Mouse (Mus musculus): ENCODE results near the gene Ptpn23.
"Not testable (repeated sequence)": the region's sequence is repeated elsewhere in the genome, so short reads cannot be mapped to it uniquely, and the experiment has no call there.

The Ptpn23 gene

DNA sequence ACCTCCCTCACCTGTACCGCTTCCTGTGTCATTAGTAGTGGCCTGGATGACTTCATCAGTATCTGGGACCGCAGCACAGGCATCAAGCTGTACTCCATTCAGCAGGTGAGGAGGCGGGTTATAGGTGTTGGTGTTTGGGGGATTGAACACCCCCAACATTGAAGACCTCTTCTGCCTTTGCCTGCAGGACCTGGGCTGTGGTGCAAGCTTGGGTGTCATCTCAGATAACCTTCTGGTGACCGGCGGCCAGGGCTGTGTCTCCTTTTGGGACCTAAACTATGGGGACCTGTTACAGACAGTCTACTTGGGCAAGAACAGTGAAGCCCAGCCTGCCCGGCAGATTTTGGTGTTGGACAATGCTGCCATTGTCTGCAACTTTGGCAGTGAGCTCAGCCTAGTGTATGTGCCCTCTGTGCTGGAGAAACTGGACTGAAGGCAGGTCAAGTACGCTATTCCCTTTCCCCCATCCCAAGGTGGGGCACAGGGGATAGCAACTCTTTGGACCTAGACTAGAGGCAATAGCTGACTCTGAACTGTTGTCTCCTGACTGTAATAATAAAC is 23.6 kb downstream of the Ptpn23 start:
- no peak for DNase-seq (ENCODE audit: low read depth)

GRCm38 (mm10) chr9:110381292-110381691 is 26.7 kb downstream of the Ptpn23 start:
- no peak for DNase-seq (ENCODE audit: low read depth)

GRCm38 (mm10) chr9:110380662-110381061 is 27.4 kb downstream of the Ptpn23 start:
- DNase-seq (ENCODE audit: low read depth): no peak

DNA sequence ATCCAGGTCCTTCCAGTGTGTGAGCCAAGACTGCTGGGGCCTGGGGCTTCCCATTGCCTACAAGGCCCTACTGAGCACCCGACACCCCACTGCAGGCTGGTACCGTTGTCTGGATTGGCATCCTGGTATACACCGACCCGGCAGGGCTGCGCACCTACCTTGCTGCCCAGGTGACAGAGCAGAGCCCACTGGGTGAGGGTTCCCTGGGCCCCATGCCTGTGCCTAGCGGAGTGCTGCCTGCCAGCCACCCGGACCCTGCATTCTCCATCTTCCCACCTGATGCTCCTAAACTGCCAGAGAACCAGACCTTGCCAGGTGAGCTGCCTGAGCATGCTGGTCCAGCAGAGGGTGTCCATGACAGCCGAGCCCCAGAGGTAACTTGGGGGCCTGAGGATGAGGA is 28.7 kb downstream of the Ptpn23 start:
- DNase-seq (ENCODE audit: low read depth): no peak

DNA sequence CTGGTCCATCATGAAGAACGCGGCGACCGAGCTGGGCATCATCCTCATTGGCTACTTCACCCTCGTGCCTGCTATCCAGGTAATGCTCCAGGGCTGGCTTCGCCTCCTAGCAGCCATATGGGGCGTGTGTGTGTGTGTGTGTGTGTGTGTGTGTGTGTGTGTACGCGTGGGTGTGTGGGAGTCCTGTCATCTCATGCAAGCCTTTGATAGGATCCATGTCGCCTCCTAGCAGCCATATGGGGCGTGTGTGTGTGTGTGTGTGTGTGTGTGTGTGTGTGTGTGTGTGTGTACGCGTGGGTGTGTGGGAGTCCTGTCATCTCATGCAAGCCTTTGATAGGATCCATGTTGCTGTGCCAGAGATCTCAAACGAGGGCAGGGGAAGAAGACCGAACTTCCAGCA is 30.4 kb downstream of the Ptpn23 start:
- not testable (repeated sequence) for DNase-seq (ENCODE audit: low read depth)

GRCm38 (mm10) chr9:110375668-110376067 is 32.3 kb downstream of the Ptpn23 start:
- DNase-seq (ENCODE audit: low read depth): no peak

GRCm38 (mm10) chr9:110373871-110374270 is 34.1 kb downstream of the Ptpn23 start:
- no peak for DNase-seq (ENCODE audit: low read depth)

DNA sequence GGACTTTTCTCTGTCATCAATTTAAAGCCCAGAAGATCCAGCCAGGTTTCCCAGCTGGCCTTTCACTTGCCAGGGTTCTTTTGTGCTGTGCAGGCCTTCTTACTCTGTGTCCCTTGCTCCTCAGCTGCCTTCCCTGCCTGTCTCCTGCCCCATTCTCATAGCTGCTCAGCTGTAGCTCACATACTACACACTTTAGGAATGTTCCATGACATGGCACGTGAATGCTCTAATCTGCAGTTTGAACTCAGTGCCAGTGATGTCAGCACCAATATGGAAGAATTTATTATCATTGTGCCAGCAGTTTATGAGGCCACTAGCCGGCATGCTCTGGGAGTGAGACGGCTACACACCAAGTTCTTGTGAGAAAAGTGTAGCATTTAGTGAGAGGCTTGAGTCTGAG is 38.2 kb downstream of the Ptpn23 start:
- no peak for DNase-seq (ENCODE audit: low read depth)

GRCm38 (mm10) chr9:110366746-110367145 is 41.3 kb downstream of the Ptpn23 start:
- no peak for DNase-seq (ENCODE audit: low read depth)

GRCm38 (mm10) chr9:110362337-110362736 is 45.7 kb downstream of the Ptpn23 start:
- no peak for DNase-seq (ENCODE audit: low read depth)

DNA sequence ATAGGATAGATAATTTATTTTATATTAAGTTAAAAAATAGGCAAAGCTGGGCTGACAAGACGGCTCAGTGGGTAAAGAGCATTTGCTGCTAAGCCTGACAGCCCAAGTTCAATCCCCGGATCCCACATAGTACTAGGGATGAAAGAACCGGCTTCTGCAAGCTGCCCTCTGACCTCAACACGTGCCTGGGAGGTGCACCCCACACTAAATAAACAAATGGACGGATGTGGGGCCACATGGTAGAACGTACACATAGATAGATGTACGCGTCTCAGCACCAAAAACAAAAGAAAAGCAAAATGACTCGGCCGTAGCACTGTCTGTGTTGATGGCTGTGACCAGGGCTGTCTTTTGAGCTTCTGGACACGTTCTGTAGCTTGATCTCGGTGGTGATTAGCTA is 46.7 kb downstream of the Ptpn23 start:
- DNase-seq (ENCODE audit: low read depth): no peak

GRCm38 (mm10) chr9:110358341-110358740 is 49.7 kb downstream of the Ptpn23 start:
- no peak for DNase-seq (ENCODE audit: low read depth)

- DNase-seq (ENCODE audit: low read depth): no peak
Measured at GRCm38 (mm10) chr9:110351932-110352632, 55.9 kb downstream of the Ptpn23 start.

DNA sequence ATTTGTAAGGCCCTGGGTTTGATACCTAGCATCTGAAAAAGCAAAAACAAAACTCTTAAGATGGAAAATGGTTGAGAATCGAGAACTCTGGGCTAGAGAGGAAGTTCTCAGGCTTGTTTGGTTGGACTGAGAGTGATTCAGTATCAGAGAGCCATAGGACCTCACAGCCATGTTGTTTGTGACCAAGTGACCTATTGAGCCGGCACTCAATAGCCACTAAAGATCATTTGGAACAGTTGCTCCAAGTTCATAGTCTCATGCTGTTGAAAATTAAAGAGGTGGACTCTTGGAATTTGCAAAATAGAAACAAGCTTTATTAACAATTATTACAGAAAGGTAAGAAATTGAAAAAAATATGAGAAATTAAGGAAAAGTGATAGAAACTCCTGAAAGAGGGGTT is 56.7 kb downstream of the Ptpn23 start:
- no peak for DNase-seq (ENCODE audit: low read depth)

DNA sequence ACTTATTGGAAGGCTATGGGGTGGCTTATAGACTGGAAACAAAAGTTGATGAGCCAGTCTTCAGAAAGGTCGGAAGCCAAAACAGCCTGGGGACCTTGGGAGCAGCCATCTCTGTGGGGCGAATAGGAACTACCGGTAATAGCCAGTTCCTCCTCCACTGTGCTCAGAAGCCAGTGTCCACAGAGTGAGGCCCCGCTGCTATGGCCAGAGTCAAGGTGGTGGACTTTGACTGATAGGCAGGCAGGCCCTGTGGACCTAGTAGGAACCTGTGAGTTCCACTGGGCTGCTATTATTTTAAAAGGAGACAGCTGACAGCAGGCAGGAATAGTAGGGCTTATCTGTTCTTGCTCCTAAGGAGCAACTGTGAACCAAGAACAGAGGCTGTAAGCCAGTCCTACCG is 57.4 kb downstream of the Ptpn23 start:
- no peak for DNase-seq (ENCODE audit: low read depth)

DNA sequence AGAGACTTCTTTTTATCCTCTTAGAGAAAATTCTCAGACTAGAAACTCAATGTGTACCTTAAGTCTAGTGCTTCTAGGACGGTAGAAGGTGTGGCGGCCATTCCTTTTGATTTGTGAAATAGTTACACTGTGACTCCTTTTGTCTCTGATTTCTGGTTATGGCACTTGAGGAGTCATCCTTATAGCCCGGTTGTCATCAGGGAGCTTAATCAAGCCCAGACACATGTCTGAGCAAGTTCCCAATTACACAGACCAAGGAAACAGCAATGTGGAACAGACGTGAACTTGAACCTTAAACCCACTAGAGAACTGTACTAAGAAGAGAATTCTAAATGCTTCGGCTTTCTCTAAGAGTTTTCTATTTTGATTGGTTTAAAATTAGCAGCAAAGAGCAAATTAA is 57.8 kb downstream of the Ptpn23 start:
- no peak for DNase-seq (ENCODE audit: low read depth)

DNA sequence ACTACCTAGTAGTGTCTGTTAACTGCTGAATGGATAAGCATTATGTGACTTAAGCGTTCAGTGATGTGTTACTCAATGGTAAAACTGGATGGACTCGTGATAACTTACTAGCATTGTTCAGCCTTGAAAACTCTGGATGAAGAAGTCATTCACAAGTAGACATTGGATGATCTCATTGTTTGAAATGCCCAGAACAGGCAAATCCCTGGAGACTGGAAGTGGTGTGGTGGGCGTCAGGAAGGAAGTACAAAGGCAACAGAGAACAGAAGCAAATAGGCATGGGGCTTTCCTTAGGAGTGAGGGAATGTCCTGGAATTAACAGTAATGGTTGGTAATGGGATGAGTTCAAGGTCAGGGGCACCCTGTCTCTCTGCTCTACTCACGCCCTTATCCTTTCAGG is 59.1 kb downstream of the Ptpn23 start:
- no peak for DNase-seq (ENCODE audit: low read depth)

DNA sequence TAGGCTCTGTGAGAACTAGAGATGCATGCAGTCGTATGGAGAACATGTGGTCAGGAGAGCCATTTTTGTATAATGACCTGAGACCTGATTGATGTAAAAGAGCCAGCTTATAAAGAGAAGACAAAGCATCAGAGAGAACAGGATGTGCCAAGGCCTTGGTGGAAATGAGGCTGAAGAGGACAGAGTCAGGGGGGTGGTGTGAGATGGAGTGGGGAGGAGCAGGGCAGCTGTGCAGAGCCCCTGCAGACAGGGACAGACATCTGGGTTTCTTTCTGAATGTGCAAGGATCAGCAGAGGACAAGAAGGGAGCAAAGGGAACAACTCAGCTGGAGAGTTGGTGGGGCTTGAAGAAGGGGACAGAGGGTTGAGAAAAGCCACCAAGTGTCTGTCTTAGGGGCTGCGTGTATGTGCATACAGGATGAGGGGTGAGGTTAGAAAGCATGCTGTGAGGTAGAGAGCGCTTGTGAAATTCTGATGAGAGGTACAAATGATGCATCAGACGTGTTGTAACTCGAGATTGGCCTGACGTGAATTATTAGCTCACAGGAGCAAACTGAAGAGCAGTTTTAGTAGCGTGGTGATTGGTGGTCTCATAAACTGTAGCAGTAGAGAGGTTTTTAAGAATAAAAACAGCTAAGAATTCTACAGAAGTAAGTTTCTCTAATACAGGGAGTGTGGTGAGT is 62.8 kb downstream of the Ptpn23 start:
- no peak for DNase-seq (ENCODE audit: low read depth)

GRCm38 (mm10) chr9:110343805-110344204 is 64.2 kb downstream of the Ptpn23 start:
- DNase-seq (ENCODE audit: low read depth): no peak

DNA sequence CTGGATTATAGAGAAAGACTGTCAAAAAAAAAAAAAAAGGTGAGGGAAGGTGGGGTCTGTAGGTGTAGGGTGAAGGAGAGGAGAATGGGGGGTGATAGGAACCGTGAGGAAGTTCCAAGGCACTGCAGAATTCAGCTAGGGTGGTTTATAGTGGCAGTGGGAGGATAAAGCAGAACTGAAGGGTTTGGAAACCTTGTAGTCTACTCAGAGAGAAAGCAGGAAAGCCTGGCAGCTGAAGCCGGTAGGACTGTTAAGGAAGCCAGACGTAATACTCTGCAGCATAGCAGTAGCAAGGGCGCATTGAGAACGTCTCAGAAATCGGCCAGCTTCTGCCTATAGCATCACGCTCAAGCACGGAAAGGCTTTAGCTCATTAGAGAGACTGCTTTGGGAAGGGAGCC is 66.0 kb downstream of the Ptpn23 start:
- no peak for DNase-seq (ENCODE audit: low read depth)

DNA sequence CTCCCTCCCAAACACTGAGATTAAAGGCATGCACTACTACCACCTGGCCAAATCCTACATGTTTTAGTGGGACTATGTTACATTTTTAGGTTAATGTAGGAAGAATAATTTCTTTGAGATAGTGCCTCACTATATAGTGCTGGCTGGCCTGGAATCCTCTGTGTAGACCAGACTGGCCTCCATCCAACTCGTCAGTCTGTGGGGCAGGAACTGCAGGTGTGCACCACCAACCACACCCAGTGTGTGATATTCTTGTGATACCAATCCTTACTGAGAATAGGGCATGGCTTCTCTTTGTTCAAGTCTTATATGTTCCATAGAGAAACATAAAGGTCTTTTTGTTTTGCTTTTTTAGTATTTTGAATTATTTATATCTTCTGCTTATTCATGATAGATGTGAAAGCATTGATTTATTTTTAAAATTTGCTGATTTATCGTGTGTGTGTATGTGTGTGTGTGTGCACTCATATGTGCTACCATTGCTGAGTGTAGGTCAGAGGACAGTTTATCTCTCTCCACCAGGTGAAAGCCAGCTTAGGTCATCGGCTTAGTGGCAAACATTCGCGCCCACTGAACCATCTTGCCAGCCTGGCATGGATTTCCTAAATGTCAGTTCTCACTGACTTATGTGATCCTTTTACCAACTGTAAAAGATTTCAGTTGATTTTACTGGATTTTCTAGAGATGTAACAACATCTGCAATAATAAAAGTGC is 67.8 kb downstream of the Ptpn23 start:
- no peak for DNase-seq (ENCODE audit: low read depth)
